Mouse (Mus musculus) intestine, embryonic 16.5 days (tissue): ENCODE results near the gene Csf1. TPM values are rescaled to one million over a fixed set of nuclear protein-coding genes. Genes with fewer than 3 reads are reported as not detected.

ENCODE experiments used
- ATAC-seq: fragments of 200-750 bp; cut with Nextera tagmentation; 2 replicates; pipeline ENCODE4 v1.8.0; 2017; ENCODE audit warnings: moderate TSS enrichment, moderate library complexity
- H3K27ac ChIP-seq: fragments of 300-500 bp; sonication (generic); 2 replicates; pipeline ENCODE4 v1.5.1; 2014; ENCODE audit warnings: mild to moderate bottlenecking, low read length
- H3K27me3 ChIP-seq: fragments of 300-500 bp; sonication (generic); replicated peaks from 2 replicates; pipeline ENCODE4 v1.6.1; 2014; ENCODE audit warnings: low read length, control low read depth, mixed read lengths; ENCODE audit not compliant: control insufficient read depth, insufficient read depth
- H3K36me3 ChIP-seq: fragments of 300-500 bp; sonication (generic); 2 replicates; pipeline ENCODE4 v1.6.1; 2014; ENCODE audit warnings: low read length, control low read depth; ENCODE audit not compliant: control insufficient read depth, insufficient read depth
- H3K4me1 ChIP-seq: fragments of 300-500 bp; sonication (generic); 2 replicates; pipeline ENCODE4 v1.6.1; 2014; ENCODE audit warnings: low read length, control low read depth, mixed read lengths; ENCODE audit not compliant: control insufficient read depth, insufficient read depth
- H3K4me2 ChIP-seq: fragments of 300-500 bp; sonication (generic); 2 replicates; pipeline ENCODE4 v1.6.1; 2014; ENCODE audit warnings: low read depth, low read length, control low read depth
- H3K4me3 ChIP-seq: fragments of 300-500 bp; sonication (generic); 2 replicates; pipeline ENCODE4 v1.5.1; 2014; ENCODE audit warnings: mild to moderate bottlenecking, low read length
- H3K9ac ChIP-seq: fragments of 300-500 bp; sonication (generic); 2 replicates; pipeline ENCODE4 v1.6.1; 2014; ENCODE audit warnings: low read depth, low read length
- H3K9me3 ChIP-seq: fragments of 300-500 bp; sonication (generic); 2 replicates; pipeline ENCODE4 v1.6.1; 2016; ENCODE audit warnings: low read length, control low read depth; ENCODE audit not compliant: control insufficient read depth
- WGBS: fragments of 180-500 bp; shearing (Covaris S2); extraction: QIAGEN DNeasy Blood & Tissue Kit; methylation state at CpG from one replicate; pipeline ENCODE4 v1.1.7; 2014; 5-methylcytosine and 5-hydroxymethylcytosine counted together
- polyA plus RNA-seq: library from polyadenylated mRNA; unstranded; fragments of >200 nt; fragmentation: Nextera tagmentation; extraction: Ambion mirVana; gene quantifications from 2 replicates; pipeline ENCODE4 v1.2.1, GENCODE M21; 2015

Csf1 gene
- polyA plus RNA-seq, 1 experiment from 2014 or later = 11.8 TPM

DNA sequence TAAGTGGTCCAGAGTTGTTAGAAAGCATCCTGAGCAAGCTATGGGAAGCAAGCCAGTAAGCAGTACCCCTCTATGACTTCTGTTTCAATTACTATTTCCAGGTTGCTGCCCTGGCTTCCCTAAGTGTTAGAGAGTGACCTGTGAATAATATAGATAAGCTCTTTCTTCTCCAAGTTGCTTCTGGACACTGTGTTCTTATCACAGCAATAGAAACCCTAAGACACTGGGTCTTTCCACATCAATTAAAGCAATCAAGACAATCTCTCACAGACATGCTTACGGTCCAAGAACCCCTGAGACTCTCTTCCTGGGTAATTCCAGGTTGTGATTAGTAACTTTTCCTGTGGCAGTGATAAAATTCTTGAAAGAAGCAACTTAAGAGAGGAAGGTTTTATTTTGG is 26.1 kb upstream of the Csf1 start:
- H3K9ac ChIP-seq = no peak overlapping the region
- H3K36me3 ChIP-seq = no peaks in the 10 kb centered on the region
- H3K27me3 ChIP-seq = no peaks in the 10 kb centered on the region
- H3K4me2 ChIP-seq = no peak overlapping the region
- H3K27ac ChIP-seq = no peak overlapping the region
- WGBS = 78% methylated on average over 1 of the region's 1 CpGs
- H3K4me3 ChIP-seq = no peak overlapping the region
- ATAC-seq = no peak
- peaks cover 12% of the 10 kb centered on the region for H3K4me1 ChIP-seq
- H3K9me3 ChIP-seq = no peaks in the 10 kb centered on the region

DNA sequence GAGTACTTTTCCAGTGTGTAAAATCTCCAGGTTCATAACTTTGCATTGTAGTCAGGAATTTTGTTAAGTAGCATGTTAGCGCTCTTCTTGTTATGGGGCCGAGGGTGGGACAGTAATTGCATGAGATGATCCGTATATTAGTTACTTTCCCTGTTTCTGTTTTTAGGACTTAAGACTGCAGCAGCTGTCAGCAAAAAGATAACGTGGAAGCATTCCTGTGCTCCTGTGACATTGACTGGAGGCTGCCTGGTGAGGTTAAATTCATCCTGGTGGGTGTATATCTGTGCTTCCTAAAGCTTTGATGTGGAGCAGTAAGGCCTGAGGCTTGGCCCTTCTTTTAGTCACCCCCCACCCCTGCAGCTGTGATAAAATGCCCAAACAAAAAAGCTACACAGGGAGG is 25.3 kb upstream of the Csf1 start:
- H3K4me3 ChIP-seq = no peak overlapping the region
- WGBS = 78% methylated on average over 4 of the region's 4 CpGs
- ATAC-seq = no peak
- no peak overlapping the region for H3K27ac ChIP-seq
- H3K9ac ChIP-seq = no peak overlapping the region
- H3K4me2 ChIP-seq = no peak overlapping the region
- H3K36me3 ChIP-seq = no peaks in the 10 kb centered on the region
- H3K27me3 ChIP-seq = no peaks in the 10 kb centered on the region
- H3K9me3 ChIP-seq = no peaks in the 10 kb centered on the region
- peaks cover 12% of the 10 kb centered on the region for H3K4me1 ChIP-seq

DNA sequence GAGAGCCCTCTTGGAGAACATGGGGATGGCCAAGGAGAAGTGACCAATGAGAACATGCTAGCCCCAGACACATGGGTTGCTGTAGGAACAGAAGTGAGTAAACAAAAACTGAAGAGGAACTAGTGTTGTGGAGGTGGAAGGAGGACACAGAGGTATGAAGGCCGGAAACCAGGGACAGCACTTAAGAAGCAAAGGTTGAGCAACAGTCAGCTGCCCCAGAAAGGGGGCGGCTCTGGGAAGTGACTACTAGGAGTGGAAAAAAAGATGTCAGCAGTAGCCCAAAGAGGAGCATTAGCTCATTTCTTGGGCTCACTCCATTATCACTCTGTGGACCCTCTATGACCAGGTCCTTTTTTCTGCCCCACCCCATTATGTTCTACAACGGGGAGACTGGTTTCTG is 23.0 kb upstream of the Csf1 start:
- Histone ChIP-seq H3K4me2 (no peak overlapping the region), H3K4me3 (no peak overlapping the region), H3K4me1 (peaks cover 12% of the 10 kb centered on the region), H3K27ac (no peak overlapping the region), H3K9me3 (no peaks in the 10 kb centered on the region), H3K9ac (no peak overlapping the region), H3K36me3 (no peaks in the 10 kb centered on the region), H3K27me3 (no peaks in the 10 kb centered on the region)
- WGBS = 89% methylated on average over 3 of the region's 3 CpGs
- ATAC-seq = no peak

GRCm38 (mm10) chr3:107781304-107781703 is 21.0 kb upstream of the Csf1 start:
- Histone ChIP-seq H3K27ac (no peak overlapping the region), H3K4me3 (no peak overlapping the region), H3K36me3 (no peaks in the 10 kb centered on the region), H3K9me3 (no peaks in the 10 kb centered on the region), H3K4me1 (peaks cover 3% of the 10 kb centered on the region), H3K9ac (no peak overlapping the region), H3K27me3 (no peaks in the 10 kb centered on the region), H3K4me2 (no peak overlapping the region)
- WGBS = 87% methylated on average over 5 of the region's 5 CpGs
- ATAC-seq = no peak

GRCm38 (mm10) chr3:107778016-107778415 is 17.7 kb upstream of the Csf1 start:
- WGBS = 66% methylated on average over 6 of the region's 6 CpGs
- H3K27me3 ChIP-seq = no peaks in the 10 kb centered on the region; the same call in 1 of the 2 replicates
- no peak overlapping the region for H3K9ac ChIP-seq
- H3K27ac ChIP-seq = no peak overlapping the region
- no peaks in the 10 kb centered on the region for H3K36me3 ChIP-seq
- H3K4me1 ChIP-seq = peaks cover 6% of the 10 kb centered on the region
- H3K4me3 ChIP-seq = no peak overlapping the region
- no peak overlapping the region for H3K4me2 ChIP-seq
- no peak for ATAC-seq
- H3K9me3 ChIP-seq = no peaks in the 10 kb centered on the region

DNA sequence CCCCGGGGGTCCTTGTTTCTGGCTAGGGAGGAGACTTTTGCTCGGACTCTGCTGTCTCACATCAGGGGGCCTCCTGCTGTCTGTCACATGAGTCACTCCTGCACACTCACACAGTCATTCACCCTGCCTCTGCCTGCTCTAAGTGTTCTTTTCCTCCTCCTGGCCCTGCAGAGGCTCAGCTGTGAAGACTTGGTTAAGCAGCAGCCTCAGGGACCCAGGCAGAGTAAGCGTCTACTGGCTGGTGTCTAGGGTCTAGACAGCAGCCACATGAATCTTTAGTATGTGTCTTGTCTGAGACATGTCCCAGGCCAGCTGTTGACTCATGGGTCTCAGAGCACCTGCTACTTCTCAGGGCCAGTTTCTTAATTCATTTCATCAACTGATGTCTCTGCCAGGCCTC is 16.0 kb upstream of the Csf1 start:
- H3K4me3 ChIP-seq = no peak overlapping the region
- H3K27me3 ChIP-seq = no peaks in the 10 kb centered on the region; the same call in 1 of the 2 replicates
- H3K36me3 ChIP-seq = no peaks in the 10 kb centered on the region
- H3K9me3 ChIP-seq = no peaks in the 10 kb centered on the region
- ATAC-seq = peak; percentile 59
- H3K4me1 ChIP-seq = peaks cover 6% of the 10 kb centered on the region
- H3K9ac ChIP-seq = no peak overlapping the region
- H3K27ac ChIP-seq = no peak overlapping the region
- no peak overlapping the region for H3K4me2 ChIP-seq
- 28% methylated on average over 3 of the region's 3 CpGs for WGBS

DNA sequence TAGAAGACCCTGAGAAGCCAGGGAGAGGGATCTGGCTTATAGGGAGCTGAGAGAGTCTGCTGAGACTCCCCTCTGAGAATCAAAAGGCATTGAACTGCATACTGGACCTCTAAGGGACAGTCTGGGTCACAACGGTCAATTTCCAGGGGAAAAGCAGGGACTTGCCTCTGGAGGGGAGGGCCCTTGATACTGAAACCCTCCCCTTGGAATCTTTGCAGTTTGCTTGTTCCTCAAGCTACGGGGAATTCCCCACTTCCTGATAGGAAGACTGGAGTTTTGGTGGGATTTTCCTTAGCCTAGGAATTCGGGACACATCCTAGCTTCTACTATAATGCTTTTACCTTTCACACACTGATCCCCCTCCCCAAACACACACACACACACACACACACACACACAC is 15.5 kb upstream of the Csf1 start:
- no peak for ATAC-seq
- H3K36me3 ChIP-seq = no peaks in the 10 kb centered on the region
- H3K9ac ChIP-seq = no peak overlapping the region
- no peaks in the 10 kb centered on the region for H3K9me3 ChIP-seq
- peaks cover 6% of the 10 kb centered on the region for H3K4me1 ChIP-seq
- no peak overlapping the region for H3K4me3 ChIP-seq
- 37% methylated on average over 3 of the region's 3 CpGs for WGBS
- H3K4me2 ChIP-seq = no peak overlapping the region
- no peaks in the 10 kb centered on the region; the same call in 1 of the 2 replicates for H3K27me3 ChIP-seq
- no peak overlapping the region for H3K27ac ChIP-seq

DNA sequence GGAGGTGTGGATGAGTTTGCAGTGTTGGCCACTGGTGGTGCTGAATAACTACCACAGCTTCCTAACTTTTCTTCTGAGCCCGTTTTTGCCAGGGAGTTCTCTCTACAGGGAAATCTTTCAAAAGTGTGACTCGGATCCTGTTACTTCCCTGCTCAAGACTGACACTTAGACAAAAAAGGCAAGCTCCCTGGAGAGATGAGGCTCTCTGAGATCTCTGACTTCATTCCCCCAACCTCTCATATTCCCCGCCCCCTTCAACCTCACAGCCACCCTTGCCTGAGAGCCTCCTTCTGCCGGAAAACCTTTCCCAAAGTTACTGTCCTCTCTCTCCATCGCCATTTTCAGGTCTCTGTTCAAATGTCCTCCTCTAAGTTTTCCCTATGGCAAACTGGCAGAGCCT is 14.8 kb upstream of the Csf1 start:
- H3K27ac ChIP-seq = no peak overlapping the region
- 42% methylated on average over 5 of the region's 5 CpGs for WGBS
- no peak overlapping the region for H3K4me2 ChIP-seq
- H3K9me3 ChIP-seq = no peaks in the 10 kb centered on the region
- H3K4me1 ChIP-seq = peaks cover 6% of the 10 kb centered on the region
- no peak overlapping the region for H3K4me3 ChIP-seq
- H3K9ac ChIP-seq = no peak overlapping the region
- H3K27me3 ChIP-seq = no peaks in the 10 kb centered on the region; the same call in 1 of the 2 replicates
- H3K36me3 ChIP-seq = no peaks in the 10 kb centered on the region
- ATAC-seq = no peak

- WGBS = 77% methylated on average over 5 of the region's 5 CpGs
- H3K9ac ChIP-seq = no peak overlapping the region
- peaks cover 3% of the 10 kb centered on the region; the same call in 1 of the 2 replicates for H3K27me3 ChIP-seq
- no peaks in the 10 kb centered on the region for H3K9me3 ChIP-seq
- H3K27ac ChIP-seq = no peak overlapping the region
- H3K36me3 ChIP-seq = no peaks in the 10 kb centered on the region
- H3K4me1 ChIP-seq = peaks cover 14% of the 10 kb centered on the region
- ATAC-seq = no peak
- H3K4me3 ChIP-seq = no peak overlapping the region
- no peak overlapping the region for H3K4me2 ChIP-seq
These were observed 12.6 kb upstream of the Csf1 start for GRCm38 (mm10) chr3:107772860-107773259.

GRCm38 (mm10) chr3:107769692-107770091 is 9.4 kb upstream of the Csf1 start:
- Histone ChIP-seq H3K27ac (no peak overlapping the region), H3K36me3 (no peaks in the 10 kb centered on the region), H3K9ac (no peak overlapping the region), H3K4me2 (no peak overlapping the region), H3K4me3 (no peak overlapping the region), H3K27me3 (peaks cover 3% of the 10 kb centered on the region; the same call in 1 of the 2 replicates), H3K9me3 (no peaks in the 10 kb centered on the region), H3K4me1 (peaks cover 26% of the 10 kb centered on the region)
- no peak for ATAC-seq
- 65% methylated on average over 2 of the region's 2 CpGs for WGBS
